Mouse (Mus musculus): ENCODE measurements around the gene 3110009E18Rik.

GRCm38 (mm10) chr1:120086644-120087043, 34.3 kb upstream of the 3110009E18Rik start:
- peak; percentile 51; the same call in 1 of the 2 replicates for TF ChIP-seq POLR2A (IDR thresholded peaks at IDR 0.05; ENCODE audit: control insufficient read depth, low read depth, low read length)
- no peak for TF ChIP-seq CTCF (IDR thresholded peaks at IDR 0.05; ENCODE audit: control insufficient read depth, insufficient read depth, insufficient replicate concordance, low read depth, low read length)

All from testis, adult 2 months (tissue).